Comparison of ENCODE assay signal across 8 mouse cellular contexts in the genomic region with DNA sequence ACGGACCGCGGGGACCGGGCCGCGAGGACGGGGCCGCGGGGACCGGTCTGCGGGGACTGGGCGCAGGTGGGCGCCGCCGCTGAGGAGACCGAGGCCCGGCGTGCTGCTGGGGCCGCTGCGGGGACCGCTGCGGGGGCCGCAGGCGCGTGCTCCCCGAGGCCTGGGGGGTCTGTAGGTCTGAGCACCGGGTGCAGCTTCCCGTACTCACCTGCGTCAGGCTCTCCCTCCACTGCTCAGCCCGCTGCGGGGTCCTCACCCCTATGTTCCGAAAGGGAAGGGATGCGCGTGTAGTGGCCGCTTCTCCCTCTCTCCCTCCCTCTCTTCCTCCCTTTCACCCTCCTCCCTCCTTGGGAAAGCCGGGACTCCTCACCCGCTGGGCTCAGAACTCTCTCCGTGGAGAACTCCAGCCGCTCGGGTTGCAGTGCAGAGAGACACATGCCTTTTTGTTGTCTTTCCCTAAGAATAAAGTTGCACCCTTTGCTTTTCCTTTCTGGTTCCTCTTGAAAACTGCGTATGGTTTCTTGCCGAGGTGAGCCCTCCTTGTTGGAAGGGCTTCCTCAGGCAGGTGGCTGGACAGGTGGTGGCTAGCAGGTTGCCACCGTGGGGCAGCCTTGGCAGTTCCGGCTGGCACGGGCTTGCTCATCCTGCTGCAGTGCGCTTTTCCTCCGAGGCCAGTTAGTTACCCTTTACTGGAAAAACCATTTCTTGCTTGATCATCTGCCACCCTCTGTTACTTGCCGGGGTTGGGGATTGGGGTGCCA. TPM values are rescaled to one million over a fixed set of nuclear protein-coding genes. Genes with fewer than 3 reads are reported as not detected.
A peak's percentile ranks its signal among the peaks of the same experiment; 100 is the strongest.
DNase-seq lines count a peak whose midpoint lies in the region; ATAC-seq and TF ChIP-seq lines count a peak whose summit lies in the region.

No protein-coding gene starts in this region.

- H3K4me2 ChIP-seq in forebrain, embryonic 15.5 days (replicated peaks), result peak overlapping the region; percentile 84
- peak overlapping the region; percentile 97 for H3K4me2 ChIP-seq in intestine, postnatal 0 days (replicated peaks; ENCODE audit: low read depth)
- peak overlapping the region; percentile 99 for H3K4me2 ChIP-seq in liver, embryonic 15.5 days

- peak overlapping the region; percentile 93 for H3K27ac ChIP-seq in spleen, adult 2 months (ENCODE audit: insufficient read depth, low read length)
- H3K27ac ChIP-seq in forebrain, embryonic 15.5 days (replicated peaks), result peak overlapping the region; percentile 47
- H3K27ac ChIP-seq in intestine, postnatal 0 days (ENCODE audit: low read depth, low read length), result peak overlapping the region; percentile 60
- peak overlapping the region; percentile 70 for H3K27ac ChIP-seq in liver, embryonic 15.5 days (replicated peaks)

- peaks cover 29% of the 10 kb centered on the region for H3K4me1 ChIP-seq in spleen, adult 2 months (ENCODE audit: control insufficient read depth, insufficient read depth, insufficient read length)
- H3K4me1 ChIP-seq in forebrain, embryonic 15.5 days, result peaks cover 23% of the 10 kb centered on the region
- H3K4me1 ChIP-seq in intestine, postnatal 0 days (replicated peaks; ENCODE audit: control insufficient read depth, insufficient read depth, low read length), result 0 out of 2 replicates have a peak, but pooled peaks cover 10% of the 10 kb centered on the region
- H3K4me1 ChIP-seq in liver, embryonic 15.5 days (replicated peaks), result peaks cover 56% of the 10 kb centered on the region

- WGBS in spleen, adult 2 months, result 3% methylated on average over 45 of the region's 48 CpGs
- WGBS in forebrain, embryonic 15.5 days, result under 1% methylated on average over 47 of the region's 48 CpGs
- WGBS in intestine, postnatal 0 days, result 1% methylated on average over 43 of the region's 48 CpGs
- under 1% methylated on average over 48 of the region's 48 CpGs for WGBS in liver, embryonic 15.5 days (ENCODE audit: insufficient replicate concordance)

- peak in 1 of 2 experiments; percentile 41 for DNase-seq in spleen, adult 2 months (ENCODE audit: low read depth in 1 of 2, low spot score in 2 of 2)
- DNase-seq in spleen, postnatal 14 days (ENCODE audit: low spot score in 2 of 2), result no peak
- peak; percentile 96 to 98 for DNase-seq in cerebellum, adult 18-20 months
- DNase-seq in retina, postnatal 7 days (ENCODE audit: low read depth, low spot score), result peak; percentile 37
- DNase-seq in natural killer cell, adult 2 months (ENCODE audit: low spot score in 2 of 2), result no peak

- H3K9me3 ChIP-seq in forebrain, embryonic 15.5 days, result no peaks in the 10 kb centered on the region
- H3K9me3 ChIP-seq in intestine, postnatal 0 days (ENCODE audit: control insufficient read depth), result no peaks in the 10 kb centered on the region
- no peaks in the 10 kb centered on the region for H3K9me3 ChIP-seq in liver, embryonic 15.5 days (replicated peaks)

- peak overlapping the region; percentile 92 for H3K4me3 ChIP-seq in spleen, adult 2 months (ENCODE audit: extremely low read depth, insufficient read depth, insufficient read length)
- H3K4me3 ChIP-seq in forebrain, embryonic 15.5 days, result peak overlapping the region; percentile 78
- peak overlapping the region; percentile 85 for H3K4me3 ChIP-seq in intestine, postnatal 0 days (ENCODE audit: low read depth, low read length)
- H3K4me3 ChIP-seq in liver, embryonic 15.5 days (replicated peaks), result peak overlapping the region; percentile 93

- no peaks in the 10 kb centered on the region for H3K36me3 ChIP-seq in spleen, adult 2 months (ENCODE audit: control insufficient read depth, insufficient read depth, low read length)
- no peaks in the 10 kb centered on the region for H3K36me3 ChIP-seq in forebrain, embryonic 15.5 days
- H3K36me3 ChIP-seq in intestine, postnatal 0 days (ENCODE audit: control insufficient read depth, insufficient read depth), result no peaks in the 10 kb centered on the region
- no peaks in the 10 kb centered on the region for H3K36me3 ChIP-seq in liver, embryonic 15.5 days (replicated peaks)

- no peak for TF ChIP-seq POLR2A in spleen, adult 2 months (IDR thresholded peaks at IDR 0.05; ENCODE audit: low read depth, low read length)

- H3K9ac ChIP-seq in forebrain, embryonic 15.5 days (replicated peaks), result peak overlapping the region; percentile 81
- peak overlapping the region; percentile 90 for H3K9ac ChIP-seq in intestine, postnatal 0 days (ENCODE audit: low read depth, low read length)
- peak overlapping the region; percentile 91 for H3K9ac ChIP-seq in liver, embryonic 15.5 days

- no peak for TF ChIP-seq CTCF in spleen, adult 2 months (IDR thresholded peaks at IDR 0.05; ENCODE audit: extremely low read depth, insufficient read depth, insufficient read length, insufficient replicate concordance)
- no peak; the same call in 1 of the 2 replicates for TF ChIP-seq CTCF in intestine, postnatal 0 days (IDR thresholded peaks at IDR 0.05; ENCODE audit: low read depth)

- no peaks in the 10 kb centered on the region for H3K27me3 ChIP-seq in spleen, adult 2 months (ENCODE audit: control insufficient read depth, insufficient read depth, low read length)
- H3K27me3 ChIP-seq in forebrain, embryonic 15.5 days, result no peaks in the 10 kb centered on the region
- H3K27me3 ChIP-seq in intestine, postnatal 0 days (replicated peaks; ENCODE audit: control insufficient read depth, insufficient read depth, low read length), result no peaks in the 10 kb centered on the region
- H3K27me3 ChIP-seq in liver, embryonic 15.5 days, result no peaks in the 10 kb centered on the region

- ATAC-seq in forebrain, embryonic 15.5 days (replicated peaks), result peak; percentile 57
- ATAC-seq in intestine, postnatal 0 days, result peak; percentile 16
- ATAC-seq in liver, embryonic 15.5 days (ENCODE audit: insufficient read depth), result no peak; the same call in 1 of the 2 replicates

RNA-seq across cellular contexts. Expression of gene Dgkd, which starts 0.7 kb away (rescaled TPM):
- 62.4 and 69.4 TPM in 2 replicates for polyA plus RNA-seq in spleen, adult 2 months (2012; rRNA removed)
- 47.1 and 50.2 TPM in 2 replicates for polyA plus RNA-seq in forebrain, embryonic 15.5 days (2015; fragmentation: Nextera tagmentation; extraction: Ambion mirVana)
- 20.2 and 24.1 TPM in 2 replicates for polyA plus RNA-seq in intestine, postnatal 0 days (2015; fragmentation: Nextera tagmentation; extraction: Ambion mirVana)
- 9.8 and 10.5 TPM in 2 replicates for polyA plus RNA-seq in liver, embryonic 15.5 days (2015; fragmentation: Nextera tagmentation; extraction: Ambion mirVana)

RNA-seq across cellular contexts. Expression of gene Sag, which starts 50.3 kb away (rescaled TPM):
- polyA plus RNA-seq in spleen, adult 2 months (2012; rRNA removed), result 0.22 and 0.57 TPM in 2 replicates
- polyA plus RNA-seq in forebrain, embryonic 15.5 days (2015; fragmentation: Nextera tagmentation; extraction: Ambion mirVana), result 1.8 and 2.4 TPM in 2 replicates
- 0.18 and 0.37 TPM in 2 replicates for polyA plus RNA-seq in intestine, postnatal 0 days (2015; fragmentation: Nextera tagmentation; extraction: Ambion mirVana)
- polyA plus RNA-seq in liver, embryonic 15.5 days (2015; fragmentation: Nextera tagmentation; extraction: Ambion mirVana), result 0.44 and 0.66 TPM in 2 replicates

Comparison
In these comparisons a context has a peak if more than half of its experiments do, and no peak if none do; other contexts are left out.
1. DNase-seq: peak in cerebellum, adult 18-20 months (2 of 2) and retina, postnatal 7 days (single experiment); none in spleen, postnatal 14 days (0 of 2) and natural killer cell, adult 2 months (0 of 2).
2. Peak in every context shown above with its lines, with median percentiles within 50 percentile points of each other: H3K27ac ChIP-seq, H3K4me3 ChIP-seq, H3K4me2 ChIP-seq and H3K9ac ChIP-seq.